Mouse (Mus musculus) megakaryocyte, adult 5-6 weeks (primary cell): ENCODE results near the gene Lrrc10b. TPM values are rescaled to one million over a fixed set of nuclear protein-coding genes. Genes with fewer than 3 reads are reported as not detected.

Experiments
- ATAC-seq: 2 replicates; pipeline ENCODE4 v1.8.0; 2016; ENCODE audit warnings: mild to moderate bottlenecking, inconsistent platforms; ENCODE audit not compliant: poor library complexity, severe bottlenecking
- total RNA-seq, 2 experiments: library from RNA; stranded (forward) in 1 of 2; stranded (reverse) in 1 of 2; fragments of 153-499, 151-499 nt in 1 of 2; fragments of 221-1000, 200-1000 nt in 1 of 2; gene quantifications; 2 replicates each; pipeline versions ENCODE4 v1.2.3 to v1.2.4; 2015 to 2017

Lrrc10b gene
- total RNA-seq, 2 experiments from 2014 or later, result not detected

DNA sequence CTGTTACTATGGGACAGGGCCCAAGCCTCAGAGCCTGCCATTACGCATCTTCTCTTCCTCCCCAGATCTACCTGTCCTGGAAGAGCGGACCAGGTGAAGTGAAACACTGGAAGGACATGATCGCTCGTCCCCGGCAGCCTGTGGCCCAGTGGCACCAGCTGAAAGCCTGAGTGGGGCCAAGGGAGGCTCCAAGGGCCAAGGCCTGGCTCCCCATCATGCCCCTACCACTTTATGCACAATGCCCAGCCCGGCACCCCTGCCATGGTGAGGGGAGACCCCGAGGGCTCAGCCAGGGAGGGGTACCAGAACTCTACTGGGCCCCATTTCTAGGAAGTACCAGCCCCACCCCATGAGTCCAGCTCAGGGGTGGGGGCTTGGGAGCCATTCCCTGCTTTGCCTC is 9.0 kb downstream of the Lrrc10b start:
- ATAC-seq, result no peak

GRCm38 (mm10) chr19:10444685-10445369 is 12.4 kb downstream of the Lrrc10b start:
- ATAC-seq, result no peak

DNA sequence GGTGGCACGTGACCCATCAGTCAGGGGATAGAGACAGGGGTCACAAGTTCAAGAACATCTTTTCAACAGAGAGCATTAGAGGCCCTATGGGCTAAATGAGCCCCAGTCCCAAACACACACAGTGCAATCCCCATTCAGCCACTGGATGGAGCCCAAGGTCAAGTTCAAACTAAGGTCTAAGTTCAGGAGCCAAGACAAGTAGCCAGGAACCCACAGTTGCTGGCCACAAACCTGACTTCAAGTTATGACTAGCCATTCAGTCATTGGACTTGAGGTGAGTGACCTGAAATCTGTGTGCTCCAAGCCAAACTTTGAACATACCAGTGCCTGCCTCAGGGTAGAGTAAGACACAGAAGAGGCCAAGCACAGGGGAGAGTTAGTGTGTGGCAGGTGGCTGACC is 19.8 kb downstream of the Lrrc10b start:
- no peak for ATAC-seq

DNA sequence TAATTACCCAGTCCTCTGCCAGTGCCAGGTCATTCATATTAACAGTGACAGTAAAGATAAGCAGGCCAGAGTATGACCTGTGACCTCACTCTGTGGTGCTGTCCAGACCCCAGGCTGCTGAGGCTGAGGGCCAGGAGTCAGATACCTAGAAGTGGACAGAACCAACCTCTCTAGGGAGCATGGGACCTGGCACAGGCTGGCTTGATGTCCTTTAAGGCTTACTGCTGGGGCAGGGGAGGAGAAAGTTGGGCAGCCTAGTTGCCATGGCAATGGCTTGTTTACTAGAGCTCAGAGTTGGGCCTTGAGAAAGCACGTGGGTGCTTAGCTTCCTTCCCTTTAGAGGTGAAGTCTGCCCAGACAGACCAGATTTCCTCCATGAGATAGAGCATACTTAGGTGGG is 20.5 kb downstream of the Lrrc10b start:
- no peak for ATAC-seq

- ATAC-seq, result no peak
Observed at GRCm38 (mm10) chr19:10435908-10436307, 21.4 kb downstream of the Lrrc10b start.

DNA sequence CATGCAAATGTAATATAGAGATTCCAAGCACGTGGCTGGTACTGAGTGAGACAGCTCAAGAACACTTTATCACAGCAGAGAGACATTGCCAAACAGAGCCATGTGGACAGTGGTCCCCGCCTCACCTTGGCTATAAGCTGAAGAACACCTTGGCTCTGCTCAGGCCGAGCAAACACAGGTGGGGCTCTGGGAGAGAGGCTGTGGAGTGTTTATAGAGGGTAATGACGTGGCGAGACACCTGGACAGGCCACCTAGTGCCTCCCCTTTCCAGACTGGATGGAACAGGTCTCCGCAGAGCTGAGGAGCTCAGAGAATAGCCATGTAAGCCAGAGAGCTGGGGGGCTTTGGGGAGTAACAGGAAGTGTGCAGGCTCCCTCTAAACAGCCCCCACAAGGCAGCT is 22.3 kb downstream of the Lrrc10b start:
- ATAC-seq, result no peak

- no peak for ATAC-seq
Observed at GRCm38 (mm10) chr19:10433879-10434540, 23.3 kb downstream of the Lrrc10b start.

- ATAC-seq, result no peak
Observed at GRCm38 (mm10) chr19:10433225-10433624, 24.0 kb downstream of the Lrrc10b start.

- ATAC-seq, result no peak
Observed at GRCm38 (mm10) chr19:10431841-10432240, 25.4 kb downstream of the Lrrc10b start.

DNA sequence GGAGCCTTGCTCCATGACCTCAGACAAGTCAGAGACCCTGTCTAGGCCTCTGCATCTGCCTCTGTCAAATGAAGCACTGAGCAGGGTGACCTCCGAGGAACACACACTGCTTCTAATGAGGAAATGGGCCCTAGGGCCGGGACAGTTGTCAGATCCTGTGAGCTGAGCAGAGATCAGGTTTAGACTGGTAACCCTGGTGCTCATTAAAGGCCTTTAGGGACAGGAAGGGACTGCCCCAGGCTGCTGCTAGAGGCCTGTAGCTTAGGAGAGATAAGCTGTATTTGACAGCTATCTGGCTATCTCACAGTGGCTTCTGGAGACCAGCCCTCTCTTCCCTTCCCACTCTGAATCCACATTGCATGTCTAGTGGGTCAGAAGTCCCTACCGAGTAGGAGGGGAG is 25.9 kb downstream of the Lrrc10b start:
- no peak for ATAC-seq

DNA sequence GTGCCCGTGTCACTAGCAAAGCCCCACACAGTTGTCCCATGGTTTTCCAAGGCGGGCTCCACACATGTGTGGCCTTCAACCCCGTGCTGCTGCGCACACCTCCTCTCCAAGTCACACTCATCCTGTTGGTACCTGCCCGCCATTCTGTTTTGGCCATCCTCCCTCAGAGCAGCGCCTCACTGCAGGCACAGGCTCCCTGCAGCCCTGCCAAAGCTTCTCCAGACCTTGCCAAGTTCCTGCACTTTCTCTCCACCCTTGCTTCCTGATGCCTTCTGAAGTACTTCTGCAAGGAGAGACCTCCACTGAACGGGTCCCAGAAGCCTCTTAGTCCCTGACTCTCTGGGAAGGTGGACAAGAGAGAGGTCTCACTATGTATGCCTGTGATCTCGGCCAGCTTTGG is 27.9 kb downstream of the Lrrc10b start:
- no peak for ATAC-seq

- no peak for ATAC-seq
Observed at GRCm38 (mm10) chr19:10427431-10427830, 29.8 kb downstream of the Lrrc10b start.

GRCm38 (mm10) chr19:10426793-10427192 is 30.5 kb downstream of the Lrrc10b start:
- ATAC-seq, result no peak

DNA sequence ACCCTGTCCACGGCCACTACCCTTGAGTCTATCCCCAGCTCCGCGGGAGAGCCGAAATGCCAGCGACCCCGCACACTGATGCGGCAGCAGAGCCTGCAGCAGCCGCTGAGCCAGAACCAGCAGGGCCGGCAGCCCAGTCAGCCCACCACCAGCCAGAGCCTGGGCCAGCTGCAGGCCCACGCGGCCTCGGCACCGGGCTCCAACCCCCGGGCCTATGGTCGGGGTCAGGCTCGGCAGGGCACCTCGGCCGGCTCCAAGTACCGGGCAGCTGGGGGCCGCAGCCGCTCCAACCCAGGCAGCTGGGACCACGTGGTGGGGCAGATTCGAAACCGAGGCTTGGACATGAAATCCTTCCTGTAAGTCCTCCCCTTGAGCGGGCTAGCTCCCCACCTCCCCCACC is 31.0 kb downstream of the Lrrc10b start:
- no peak for ATAC-seq

GRCm38 (mm10) chr19:10425484-10426270 is 31.6 kb downstream of the Lrrc10b start:
- ATAC-seq, result no peak

DNA sequence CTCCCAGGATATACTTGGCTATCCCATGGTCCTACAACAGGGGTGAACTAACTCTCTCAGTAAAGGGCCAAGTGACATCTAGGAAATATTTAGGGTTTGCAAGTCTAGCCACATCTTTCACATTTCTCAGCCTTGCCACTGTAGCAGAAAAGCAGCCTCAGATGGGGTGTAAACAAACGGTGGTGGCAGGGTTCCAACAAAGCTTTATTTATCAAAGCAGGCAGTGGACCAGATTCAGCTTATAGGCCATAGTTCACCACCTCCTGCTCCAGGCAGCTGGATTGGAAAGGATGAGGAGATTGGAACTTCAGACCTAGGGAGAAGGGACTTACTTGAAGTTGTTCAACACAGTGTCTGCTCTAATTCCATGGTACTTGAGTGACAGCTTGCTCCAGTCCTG is 32.5 kb downstream of the Lrrc10b start:
- ATAC-seq, result no peak

GRCm38 (mm10) chr19:10421986-10422976 is 35.0 kb downstream of the Lrrc10b start:
- no peak for ATAC-seq

- ATAC-seq, result no peak
Observed at GRCm38 (mm10) chr19:10417436-10417835, 39.8 kb downstream of the Lrrc10b start.

GRCm38 (mm10) chr19:10416889-10417288 is 40.4 kb downstream of the Lrrc10b start:
- no peak for ATAC-seq

GRCm38 (mm10) chr19:10415508-10415907 is 41.8 kb downstream of the Lrrc10b start:
- ATAC-seq, result no peak
